Mouse (Mus musculus) cortical plate, adult 2 months (tissue): ENCODE data around the gene Lrrc27. TPM values are rescaled to one million over a fixed set of nuclear protein-coding genes. Genes with fewer than 3 reads are reported as not detected.

Experiments
- H3K27ac ChIP-seq: fragments of 200-500 bp; 2 replicates; pipeline ENCODE4 v1.5.1; 2012; ENCODE audit warnings: low read length, control low read depth, inconsistent platforms; ENCODE audit not compliant: insufficient read depth
- H3K4me1 ChIP-seq: fragments of 200-500 bp; 2 replicates; pipeline ENCODE4 v1.6.1; 2011; ENCODE audit warnings: low read length; ENCODE audit not compliant: control insufficient read depth, insufficient read depth
- H3K4me3 ChIP-seq: fragments of 200-500 bp; 2 replicates; pipeline ENCODE4 v1.5.1; 2011; ENCODE audit warnings: mild to moderate bottlenecking, low read length, control low read depth; ENCODE audit not compliant: insufficient read depth
- CTCF ChIP-seq: fragments of 200-500 bp; IDR thresholded peaks from 2 replicates; pipeline ENCODE4 v1.5.1; 2011; ENCODE audit warnings: mild to moderate bottlenecking, control low read depth, low read length; ENCODE audit not compliant: insufficient read depth; ENCODE audit errors: extremely low read depth
- POLR2A ChIP-seq: fragments of 200-500 bp; IDR thresholded peaks from 2 replicates; pipeline ENCODE4 v1.6.1; 2011; ENCODE audit warnings: mild to moderate bottlenecking, low read length, control low read depth; ENCODE audit not compliant: insufficient read depth; ENCODE audit errors: extremely low read depth
- polyA plus RNA-seq: library from polyadenylated mRNA; depleted of rRNA; stranded (reverse); fragments of >200 nt; gene quantifications from 2 replicates; pipeline ENCODE4 v1.2.3, GENCODE M21; 2012; rRNA removed

Lrrc27 gene
- polyA plus RNA-seq, 1 experiment = 11.0 TPM

DNA sequence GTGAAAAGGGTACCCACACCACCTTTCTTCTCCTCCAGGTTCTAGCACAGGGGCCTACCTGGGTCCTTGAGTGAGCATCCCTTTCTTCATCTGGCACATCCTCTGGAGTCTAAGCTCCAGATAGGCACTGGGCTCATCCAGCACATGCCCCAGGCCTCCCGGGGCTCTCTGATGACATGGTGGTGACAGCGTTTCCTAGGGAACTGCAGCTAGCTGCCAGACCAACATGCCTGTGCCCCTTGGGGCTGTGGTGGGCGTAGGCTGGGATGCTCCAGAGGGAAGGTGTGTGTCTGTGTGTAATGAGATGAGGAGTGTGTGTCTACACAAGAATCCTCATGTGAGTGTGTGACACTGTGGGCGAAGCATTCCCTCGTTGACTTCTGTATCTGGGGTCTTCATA lies 66.8 kb downstream of the Lrrc27 start:
- peaks cover 5% of the 10 kb centered on the region; the same call in 1 of the 2 replicates for H3K4me1 ChIP-seq
- no peak overlapping the region for H3K27ac ChIP-seq
- TF ChIP-seq POLR2A (no peak), CTCF (no peak)
- no peak overlapping the region for H3K4me3 ChIP-seq

DNA sequence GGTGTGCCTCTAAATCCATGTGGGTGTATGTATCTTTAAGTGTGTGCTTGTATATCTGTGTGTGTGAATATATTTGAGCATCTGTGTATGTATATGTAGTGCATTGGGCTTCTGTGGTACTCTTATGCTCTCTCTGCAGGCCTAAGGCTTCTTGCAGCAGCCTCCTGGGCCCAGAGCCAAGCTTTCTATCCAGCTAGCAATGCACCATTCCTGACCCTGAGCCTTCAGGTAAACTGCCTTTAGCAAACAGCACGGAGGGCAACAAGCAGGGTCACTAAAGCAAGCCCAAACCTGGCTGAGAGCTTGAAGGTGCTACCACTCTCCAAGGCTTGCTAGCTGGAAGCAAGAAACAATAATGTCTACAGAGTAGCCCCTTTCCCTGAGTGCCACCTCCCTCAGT lies 67.3 kb downstream of the Lrrc27 start:
- Histone ChIP-seq H3K27ac (no peak overlapping the region), H3K4me3 (no peak overlapping the region), H3K4me1 (peaks cover 5% of the 10 kb centered on the region; the same call in 1 of the 2 replicates)
- TF ChIP-seq CTCF (no peak), POLR2A (no peak)

- TF ChIP-seq CTCF (no peak), POLR2A (no peak)
- no peak overlapping the region for H3K27ac ChIP-seq
- no peaks in the 10 kb centered on the region for H3K4me1 ChIP-seq
- no peak overlapping the region for H3K4me3 ChIP-seq
Measured at GRCm38 (mm10) chr7:139281195-139281594, 68.4 kb downstream of the Lrrc27 start.

DNA sequence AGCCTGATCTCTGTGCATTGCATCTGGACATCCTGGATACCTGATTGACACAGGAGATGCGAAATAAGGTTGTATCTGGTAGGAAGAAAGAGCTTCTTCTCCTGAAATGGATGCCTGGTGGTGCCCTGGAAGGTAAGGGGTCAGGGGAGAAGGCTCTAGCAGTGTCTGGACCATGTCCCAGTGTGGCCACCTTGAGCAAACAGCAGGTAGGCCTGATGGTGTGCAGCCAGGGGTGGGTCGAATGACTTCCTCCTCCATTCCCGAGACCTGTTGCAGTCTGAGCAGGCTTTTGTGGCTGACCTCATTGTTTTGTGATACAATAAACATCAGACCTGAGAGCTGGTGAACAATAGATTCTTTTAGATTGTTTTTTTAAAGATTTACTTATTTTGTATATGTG lies 69.2 kb downstream of the Lrrc27 start:
- no peaks in the 10 kb centered on the region for H3K4me1 ChIP-seq
- no peak overlapping the region for H3K4me3 ChIP-seq
- TF ChIP-seq CTCF (no peak), POLR2A (no peak)
- no peak overlapping the region for H3K27ac ChIP-seq

GRCm38 (mm10) chr7:139285295-139285943 lies 72.6 kb downstream of the Lrrc27 start:
- H3K27ac ChIP-seq = no peak overlapping the region
- TF ChIP-seq POLR2A (no peak), CTCF (no peak)
- H3K4me3 ChIP-seq = no peak overlapping the region
- H3K4me1 ChIP-seq = no peaks in the 10 kb centered on the region

- H3K4me1 ChIP-seq = no peaks in the 10 kb centered on the region
- TF ChIP-seq CTCF (no peak), POLR2A (no peak)
- H3K4me3 ChIP-seq = no peak overlapping the region
- no peak overlapping the region for H3K27ac ChIP-seq
Measured at GRCm38 (mm10) chr7:139288540-139288939, 75.8 kb downstream of the Lrrc27 start.

Other genes with a start within 250 kb of the Lrrc27 start
- gene Dpysl4, start 127.0 kb upstream of the Lrrc27 start, polyA plus RNA-seq = 61.3 and 61.9 TPM in 2 replicates
- 140 and 154 TPM in 2 replicates for gene Stk32c, start 319 bp downstream of the Lrrc27 start, polyA plus RNA-seq
- gene Pwwp2b, start 35.5 kb downstream of the Lrrc27 start, polyA plus RNA-seq = 10.5 and 10.9 TPM in 2 replicates
- 23.8 and 27.8 TPM in 2 replicates for gene Inpp5a, start 176.1 kb downstream of the Lrrc27 start, polyA plus RNA-seq